Mouse (Mus musculus) heart, adult 9 months (tissue): Measurements from ENCODE around the gene Ncoa4.
A peak's percentile ranks its signal among the peaks of the same experiment; 100 is the strongest.
"Not testable (repeated sequence)": the region's sequence is repeated elsewhere in the genome, so short reads cannot be mapped to it uniquely, and the experiment has no call there.

Source experiments
- DNase-seq, 2 experiments: peaks; one replicate each; pipeline ENCODE4 v3.0.0; 2022; ENCODE audit warnings: low spot score in 2 of 2

The Ncoa4 gene

GRCm38 (mm10) chr14:32160563-32160962 is 898 bp downstream of the Ncoa4 start:
- no peak for DNase-seq

GRCm38 (mm10) chr14:32161090-32161885 is 1.6 kb downstream of the Ncoa4 start:
- no peak for DNase-seq

- DNase-seq: no peak
Observed at GRCm38 (mm10) chr14:32162231-32162630, 2.6 kb downstream of the Ncoa4 start.

- no peak for DNase-seq
Observed at GRCm38 (mm10) chr14:32163203-32163888, 3.7 kb downstream of the Ncoa4 start.

GRCm38 (mm10) chr14:32164173-32165051 is 4.7 kb downstream of the Ncoa4 start:
- no peak for DNase-seq

- peak; percentile 54 to 60 for DNase-seq
Observed at GRCm38 (mm10) chr14:32165278-32166061, 5.8 kb downstream of the Ncoa4 start.

- no peak for DNase-seq
Observed at GRCm38 (mm10) chr14:32166062-32166441, 6.4 kb downstream of the Ncoa4 start.

- DNase-seq: no peak
Observed at GRCm38 (mm10) chr14:32166840-32167239, 7.2 kb downstream of the Ncoa4 start.

GRCm38 (mm10) chr14:32167326-32167725 is 7.7 kb downstream of the Ncoa4 start:
- DNase-seq: no peak

GRCm38 (mm10) chr14:32168653-32169231 is 9.1 kb downstream of the Ncoa4 start:
- DNase-seq: no peak

GRCm38 (mm10) chr14:32170137-32170536 is 10.5 kb downstream of the Ncoa4 start:
- DNase-seq: no peak

GRCm38 (mm10) chr14:32175310-32175709 is 15.6 kb downstream of the Ncoa4 start:
- no peak for DNase-seq

- not testable (repeated sequence) for DNase-seq
Observed at GRCm38 (mm10) chr14:32176590-32176989, 16.9 kb downstream of the Ncoa4 start.

GRCm38 (mm10) chr14:32179393-32180195 is 19.9 kb downstream of the Ncoa4 start:
- no peak for DNase-seq

- no peak for DNase-seq
Observed at GRCm38 (mm10) chr14:32180861-32181260, 21.2 kb downstream of the Ncoa4 start.

- no peak for DNase-seq
Observed at GRCm38 (mm10) chr14:32183846-32184245, 24.2 kb downstream of the Ncoa4 start.

GRCm38 (mm10) chr14:32190627-32191391 is 31.1 kb downstream of the Ncoa4 start:
- no peak for DNase-seq

GRCm38 (mm10) chr14:32191926-32192325 is 32.3 kb downstream of the Ncoa4 start:
- no peak for DNase-seq

- DNase-seq: peak; percentile 16 to 23
Observed at GRCm38 (mm10) chr14:32192437-32192836, 32.8 kb downstream of the Ncoa4 start.
